Mouse (Mus musculus) heart, embryonic 14.5 days (tissue): ENCODE measurements around the gene Morn3. TPM values are rescaled to one million over a fixed set of nuclear protein-coding genes. Genes with fewer than 3 reads are reported as not detected.

Experiments
- ATAC-seq: fragments of 200-750 bp; cut with Nextera tagmentation; 2 replicates; pipeline ENCODE4 v1.8.0; 2017; ENCODE audit warnings: low read depth, moderate TSS enrichment; ENCODE audit not compliant: insufficient number of reproducible peaks, insufficient read depth, low FRiP score
- H3K27ac ChIP-seq, 2 experiments: fragments of 200-500 bp in 1 of 2; fragments of 300-500 bp in 1 of 2; sonication (generic) in 1 of 2; replicated peaks in 1 of 2; 2 replicates each; pipeline ENCODE4 v1.5.1; 2012 to 2014; ENCODE audit warnings: low read depth in 2 of 2, low read length in 2 of 2, control low read depth in 1 of 2, mild to moderate bottlenecking in 1 of 2, mixed read lengths in 1 of 2; ENCODE audit not compliant: control insufficient read depth in 1 of 2, insufficient read depth in 1 of 2
- H3K27me3 ChIP-seq: fragments of 300-500 bp; sonication (generic); 2 replicates; pipeline ENCODE4 v1.6.1; 2014; ENCODE audit warnings: mild to moderate bottlenecking, low read length, control low read depth; ENCODE audit not compliant: control insufficient read depth, insufficient read depth
- H3K36me3 ChIP-seq: fragments of 300-500 bp; sonication (generic); 2 replicates; pipeline ENCODE4 v1.6.1; 2014; ENCODE audit warnings: mild to moderate bottlenecking, control low read depth, low read length, mixed read lengths; ENCODE audit not compliant: control insufficient read depth, insufficient read depth
- H3K4me1 ChIP-seq, 2 experiments: fragments of 200-500 bp in 1 of 2; fragments of 300-500 bp in 1 of 2; sonication (generic) in 1 of 2; 2 replicates each; pipeline ENCODE4 v1.6.1; 2012 to 2014; ENCODE audit warnings: low read length in 2 of 2, control low read depth in 1 of 2, mixed read lengths in 1 of 2; ENCODE audit not compliant: control insufficient read depth in 2 of 2, insufficient read depth in 2 of 2
- H3K4me2 ChIP-seq: fragments of 300-500 bp; sonication (generic); 2 replicates; pipeline ENCODE4 v1.6.1; 2014; ENCODE audit warnings: mild to moderate bottlenecking, low read length
- H3K4me3 ChIP-seq, 2 experiments: fragments of 200-500 bp in 1 of 2; fragments of 300-500 bp in 1 of 2; sonication (generic) in 1 of 2; 2 replicates each; pipeline ENCODE4 v1.5.1; 2012 to 2014; ENCODE audit warnings: low read length in 2 of 2, mild to moderate bottlenecking in 2 of 2, control low read depth in 1 of 2, low read depth in 1 of 2, moderate library complexity in 1 of 2; ENCODE audit not compliant: control insufficient read depth in 1 of 2, insufficient read depth in 1 of 2
- H3K9ac ChIP-seq: fragments of 300-500 bp; sonication (generic); 2 replicates; pipeline ENCODE4 v1.6.1; 2014; ENCODE audit warnings: mild to moderate bottlenecking, low read length
- H3K9me3 ChIP-seq: fragments of 300-500 bp; sonication (generic); 2 replicates; pipeline ENCODE4 v1.6.1; 2016; ENCODE audit warnings: low read length, control low read depth; ENCODE audit not compliant: control insufficient read depth
- WGBS: fragments of 180-500 bp; shearing (Covaris S2); extraction: QIAGEN DNeasy Blood & Tissue Kit; methylation state at CpG from one replicate; pipeline ENCODE4 v1.1.7; 2014; 5-methylcytosine and 5-hydroxymethylcytosine counted together
- polyA plus RNA-seq: library from polyadenylated mRNA; unstranded; fragments of >200 nt; fragmentation: Nextera tagmentation; extraction: Ambion mirVana; gene quantifications from 2 replicates; pipeline ENCODE4 v1.2.1, GENCODE M21; 2014

Gene Morn3
- polyA plus RNA-seq, 1 experiment from 2014 or later, result not detected

DNA sequence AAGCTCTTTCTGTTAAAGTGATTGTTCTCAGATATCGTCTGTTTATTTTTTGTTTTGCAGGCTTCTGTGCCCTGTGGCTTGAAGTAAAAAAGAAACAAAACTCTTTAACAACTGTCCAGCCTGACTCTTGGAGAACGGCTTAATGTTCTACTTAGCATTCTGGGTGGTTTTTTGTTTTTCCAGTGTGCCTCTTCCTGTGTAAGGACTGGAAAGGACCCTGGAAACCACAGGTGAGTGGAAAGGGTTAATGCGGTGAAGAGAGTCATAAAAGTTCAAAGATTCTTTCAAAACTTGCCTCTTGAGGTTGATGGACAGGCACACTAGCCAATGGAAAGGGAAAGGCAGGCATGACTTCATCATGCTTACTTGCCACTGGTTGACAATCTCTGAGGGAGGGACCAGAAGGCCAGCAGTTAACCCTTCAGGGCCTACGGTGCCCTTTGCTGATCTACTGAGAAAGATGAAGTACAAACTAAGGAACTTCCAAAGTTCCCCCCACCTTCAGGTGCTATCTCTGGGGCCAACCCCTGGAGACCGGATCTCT is 52.4 kb downstream of the Morn3 start:
- no peaks in the 10 kb centered on the region for H3K9me3 ChIP-seq
- H3K4me2 ChIP-seq, result peak overlapping the region; percentile 60
- H3K4me3 ChIP-seq, result peak overlapping the region; percentile 19 to 26; a peak in 3 of 4 replicates
- no peaks in the 10 kb centered on the region for H3K27me3 ChIP-seq
- peak; percentile 77 for ATAC-seq
- peak overlapping the region; percentile 7 to 50; a peak in 2 of 4 replicates for H3K27ac ChIP-seq
- 12% methylated on average over 5 of the region's 5 CpGs for WGBS
- peaks cover 20 to 31% of the 10 kb centered on the region in 2 experiments for H3K4me1 ChIP-seq
- H3K9ac ChIP-seq, result peak overlapping the region; percentile 46
- 0 out of 2 replicates have a peak, but pooled peaks cover 11% of the 10 kb centered on the region for H3K36me3 ChIP-seq

DNA sequence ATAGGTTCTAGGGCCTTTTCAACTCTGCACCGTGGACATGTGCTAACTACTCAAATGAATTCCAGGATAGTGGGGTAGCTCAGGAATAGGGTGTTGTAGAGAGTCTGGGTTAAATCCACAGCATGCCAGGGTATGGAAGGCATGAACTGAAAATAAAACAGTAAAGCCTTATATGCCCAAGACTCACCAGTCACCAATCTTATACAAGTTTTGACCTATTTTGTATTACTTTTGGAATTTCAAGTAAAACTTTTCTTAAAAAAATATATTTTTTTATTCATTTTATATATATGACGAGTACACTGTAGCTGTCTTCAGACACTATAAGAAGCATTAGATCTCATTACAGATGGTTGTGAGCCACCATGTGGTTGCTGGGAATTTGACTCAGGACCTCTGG is 53.0 kb downstream of the Morn3 start:
- H3K27me3 ChIP-seq, result no peaks in the 10 kb centered on the region
- no peak for ATAC-seq
- H3K27ac ChIP-seq, result 0 out of 4 replicates have a peak overlapping the region, but pooled peaks of 1 of the 2 experiments have one; percentile 4
- WGBS, result 55% methylated on average over 2 of the region's 2 CpGs
- H3K36me3 ChIP-seq, result 0 out of 2 replicates have a peak, but pooled peaks cover 11% of the 10 kb centered on the region
- peak overlapping the region; percentile 46; the same call in 1 of the 2 replicates for H3K9ac ChIP-seq
- H3K4me3 ChIP-seq, result no peak overlapping the region; a peak in 1 of 4 replicates
- H3K4me1 ChIP-seq, result peaks cover 20 to 27% of the 10 kb centered on the region in 2 experiments
- H3K4me2 ChIP-seq, result peak overlapping the region; percentile 60
- no peaks in the 10 kb centered on the region for H3K9me3 ChIP-seq

- no peak for ATAC-seq
- no peaks in the 10 kb centered on the region for H3K9me3 ChIP-seq
- peaks cover 30 to 37% of the 10 kb centered on the region in 2 experiments for H3K4me1 ChIP-seq
- no peaks in the 10 kb centered on the region for H3K27me3 ChIP-seq
- H3K9ac ChIP-seq, result peak overlapping the region; percentile 84
- 12% methylated on average over 5 of the region's 5 CpGs for WGBS
- H3K27ac ChIP-seq, result peak overlapping the region; percentile 66 to 92
- peak overlapping the region; percentile 98 for H3K4me2 ChIP-seq
- H3K4me3 ChIP-seq, result peak overlapping the region; percentile 69 to 77
- no peaks in the 10 kb centered on the region for H3K36me3 ChIP-seq
Measured at GRCm38 (mm10) chr5:122991350-122992004, 55.3 kb downstream of the Morn3 start.

- H3K27me3 ChIP-seq, result no peaks in the 10 kb centered on the region
- peak overlapping the region; percentile 69 to 77 for H3K4me3 ChIP-seq
- 12% methylated on average over 16 of the region's 16 CpGs for WGBS
- H3K4me1 ChIP-seq, result peaks cover 30 to 40% of the 10 kb centered on the region in 2 experiments
- H3K36me3 ChIP-seq, result no peaks in the 10 kb centered on the region
- H3K4me2 ChIP-seq, result peak overlapping the region; percentile 98
- peak overlapping the region; percentile 84 for H3K9ac ChIP-seq
- ATAC-seq, result no peak
- H3K27ac ChIP-seq, result peak overlapping the region; percentile 63 to 92
- no peaks in the 10 kb centered on the region for H3K9me3 ChIP-seq
Measured at GRCm38 (mm10) chr5:122990411-122991160, 56.2 kb downstream of the Morn3 start.

- H3K4me3 ChIP-seq, result peak within 1 kb of the TSS; percentile 69 to 77
- H3K4me1 ChIP-seq, result peaks cover 27 to 38% of the 10 kb centered on the region in 2 experiments
- 2% methylated on average over 15 of the region's 15 CpGs for WGBS
- H3K36me3 ChIP-seq, result no peaks in the 10 kb centered on the region
- peak within 1 kb of the TSS; percentile 78 to 92 for H3K27ac ChIP-seq
- no peaks in the 10 kb centered on the region for H3K27me3 ChIP-seq
- ATAC-seq, result peak; percentile 29; the same call in 1 of the 2 replicates
- no peaks in the 10 kb centered on the region for H3K9me3 ChIP-seq
- H3K9ac ChIP-seq, result peak within 1 kb of the TSS; percentile 84
- peak within 1 kb of the TSS; percentile 98 for H3K4me2 ChIP-seq
Measured at GRCm38 (mm10) chr5:122989551-122990330, 57.1 kb downstream of the Morn3 start, which contains the start of gene Kdm2b. TSS of gene Kdm2b (minus strand) at chr5:122989823.

DNA sequence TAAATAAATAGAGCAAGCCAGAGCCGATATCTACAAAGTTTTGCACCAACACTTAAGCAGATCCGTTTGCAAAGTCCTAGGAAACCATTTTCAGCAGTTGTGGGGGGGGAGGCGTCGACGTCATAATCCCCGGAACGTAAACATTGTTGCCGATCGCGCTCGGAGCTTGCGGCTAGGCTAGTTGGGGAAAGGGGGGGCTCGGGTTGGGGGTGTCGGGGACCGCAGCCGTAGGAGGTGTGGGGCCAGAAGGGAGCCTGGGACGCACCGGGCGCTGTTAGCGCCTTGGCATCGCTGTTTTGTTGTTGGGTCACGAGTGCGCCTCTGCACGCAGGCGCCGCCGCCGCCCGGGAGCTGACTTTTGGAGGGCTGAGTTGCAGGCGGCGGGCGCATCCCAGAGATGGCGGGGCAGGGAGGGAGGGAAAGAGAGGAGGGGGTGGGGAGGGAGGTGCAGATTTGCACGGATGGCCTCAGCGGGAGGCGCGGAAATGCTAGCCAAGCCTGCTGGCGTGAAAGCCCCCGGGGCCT is 57.8 kb downstream of the Morn3 start:
- Histone ChIP-seq H3K27me3 (no peaks in the 10 kb centered on the region), H3K4me2 (peak overlapping the region; percentile 98), H3K9ac (peak overlapping the region; percentile 84), H3K27ac (peak overlapping the region; percentile 78 to 92), H3K9me3 (no peaks in the 10 kb centered on the region), H3K36me3 (peaks cover 3% of the 10 kb centered on the region; the same call in 1 of the 2 replicates), H3K4me3 (peak overlapping the region; percentile 69 to 77), H3K4me1 (peaks cover 24 to 33% of the 10 kb centered on the region in 2 experiments)
- under 1% methylated on average over 37 of the region's 39 CpGs for WGBS
- 0 out of 2 replicates have a peak, but pooled peaks have one; percentile 16 for ATAC-seq
